Mouse (Mus musculus) ES-Bruce4 (cell line): ENCODE data around the gene Dnah7a. TPM values are rescaled to one million over a fixed set of nuclear protein-coding genes. Genes with fewer than 3 reads are reported as not detected.
"Not testable (repeated sequence)": the region's sequence is repeated elsewhere in the genome, so short reads cannot be mapped to it uniquely, and the experiment has no call there.

Experiments
- H3K27ac ChIP-seq: 2 replicates; pipeline ENCODE4 v1.5.1; 2012; ENCODE audit warnings: low read length, inconsistent platforms; ENCODE audit not compliant: insufficient read depth
- H3K27me3 ChIP-seq: 2 replicates; pipeline ENCODE4 v1.6.1; 2012; ENCODE audit warnings: mild to moderate bottlenecking, low read length, inconsistent platforms; ENCODE audit not compliant: control insufficient read depth, poor library complexity, insufficient read depth, severe bottlenecking
- H3K36me3 ChIP-seq: 2 replicates; pipeline ENCODE4 v1.6.1; 2012; ENCODE audit warnings: inconsistent platforms, mild to moderate bottlenecking, low read length, moderate library complexity; ENCODE audit not compliant: control insufficient read depth, poor library complexity, insufficient read depth, severe bottlenecking
- H3K4me1 ChIP-seq: one replicate; pipeline ENCODE4 v1.8.1; 2011; ENCODE audit warnings: low read length; ENCODE audit not compliant: control insufficient read depth, insufficient read depth
- H3K4me3 ChIP-seq: 2 replicates; pipeline ENCODE4 v1.5.1; 2011; ENCODE audit warnings: low read depth, mild to moderate bottlenecking, low read length
- H3K9ac ChIP-seq: 2 replicates; pipeline ENCODE4 v1.6.1; 2012; ENCODE audit warnings: low read depth, mild to moderate bottlenecking, inconsistent platforms; ENCODE audit not compliant: poor library complexity, severe bottlenecking
- H3K9me3 ChIP-seq: replicated peaks from 2 replicates; pipeline ENCODE4 v1.6.1; 2012; ENCODE audit warnings: mild to moderate bottlenecking, low read length, inconsistent platforms; ENCODE audit not compliant: control insufficient read depth, poor library complexity, insufficient read depth, severe bottlenecking
- CTCF ChIP-seq: IDR thresholded peaks from one replicate; pipeline ENCODE4 v1.8.1; 2011; ENCODE audit warnings: low read depth, low read length
- EP300 ChIP-seq: IDR thresholded peaks from 2 replicates; pipeline ENCODE4 v1.6.1; 2011; ENCODE audit warnings: low read depth, low read length; ENCODE audit not compliant: insufficient read depth
- POLR2A ChIP-seq: IDR thresholded peaks from one replicate; pipeline ENCODE4 v1.8.1; 2011; ENCODE audit warnings: low read length; ENCODE audit not compliant: insufficient read depth
- polyA plus RNA-seq: library from polyadenylated mRNA; stranded (reverse); fragments of >200 nt; gene quantifications from 2 replicates; pipeline ENCODE4 v1.2.4, GENCODE M21; 2011; ENCODE audit warnings: low read depth; ENCODE audit not compliant: missing spikeins, insufficient read depth, insufficient read length

The Dnah7a gene
- polyA plus RNA-seq, 1 experiment: 1.8 TPM

DNA sequence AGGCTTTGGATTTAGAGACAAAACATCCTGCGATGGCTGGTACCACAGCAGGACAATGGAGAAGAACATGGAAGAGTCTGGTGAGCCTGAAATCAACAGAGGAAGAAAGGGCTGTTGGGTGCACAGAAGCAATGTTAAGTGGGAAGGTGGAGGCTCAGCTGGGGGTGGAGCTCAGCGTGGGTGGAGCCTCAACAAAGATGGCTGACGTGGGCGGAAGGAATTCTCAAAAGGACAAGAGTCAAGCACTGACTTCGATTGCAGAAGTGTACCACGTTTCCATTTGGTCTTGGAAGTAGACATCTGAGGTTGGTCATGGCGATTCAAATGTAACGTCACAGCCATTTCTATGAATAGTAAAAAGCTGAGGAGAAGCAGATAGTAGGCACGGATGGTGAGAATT is 4.5 kb upstream of the Dnah7a start:
- Histone ChIP-seq H3K27me3 (no peaks in the 10 kb centered on the region), H3K4me1 (no peaks in the 10 kb centered on the region), H3K9ac (no peak overlapping the region), H3K36me3 (no peaks in the 10 kb centered on the region), H3K27ac (no peak overlapping the region), H3K9me3 (no peaks in the 10 kb centered on the region), H3K4me3 (no peak overlapping the region)
- TF ChIP-seq CTCF: no peak
- no peak for TF ChIP-seq EP300
- no peak for TF ChIP-seq POLR2A

DNA sequence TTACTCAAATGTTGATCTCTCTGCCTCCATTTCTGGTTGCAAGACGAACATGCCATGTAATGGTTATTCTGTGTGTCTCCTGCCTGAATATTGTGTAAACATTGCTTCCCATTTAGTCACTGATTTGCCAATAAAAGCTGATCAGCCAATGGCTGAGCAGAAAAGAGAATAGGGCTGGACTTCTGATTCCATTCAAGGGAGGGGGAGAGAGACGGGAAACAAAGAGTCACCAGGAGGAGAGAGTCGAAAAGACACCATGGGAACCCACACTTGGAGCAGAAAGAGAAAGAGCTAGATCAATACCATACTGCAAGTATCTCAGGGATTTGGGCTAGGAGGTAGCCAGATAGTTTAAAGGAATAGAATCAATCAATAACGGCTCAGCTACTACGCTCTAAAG is 3.0 kb upstream of the Dnah7a start:
- not testable (repeated sequence) for H3K9me3 ChIP-seq, H3K27me3 ChIP-seq, H3K4me3 ChIP-seq, H3K27ac ChIP-seq, H3K9ac ChIP-seq, H3K4me1 ChIP-seq, H3K36me3 ChIP-seq

DNA sequence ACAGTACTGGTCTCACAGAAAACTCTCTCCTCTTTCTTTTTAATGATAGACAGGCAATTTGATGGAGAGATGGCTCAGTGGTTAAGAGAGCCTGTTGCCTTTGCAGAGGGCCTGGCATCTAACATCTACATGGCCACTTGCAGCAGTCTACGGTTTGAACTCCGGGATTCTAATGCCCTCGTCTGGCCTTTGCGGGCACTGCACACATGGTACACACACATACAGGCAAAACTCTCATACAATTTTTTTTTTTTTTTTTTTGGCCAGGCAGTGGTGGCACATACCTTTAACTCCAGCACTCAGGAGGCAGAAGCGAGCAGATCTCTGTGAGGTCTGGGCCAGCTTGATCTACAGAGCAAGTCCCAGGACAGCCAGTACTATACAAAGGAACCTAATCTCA is 2.4 kb downstream of the Dnah7a start:
- no peak overlapping the region for H3K27ac ChIP-seq
- H3K36me3 ChIP-seq: no peaks in the 10 kb centered on the region
- H3K4me1 ChIP-seq: no peaks in the 10 kb centered on the region
- H3K9ac ChIP-seq: no peak overlapping the region
- TF ChIP-seq CTCF (peak; percentile 52), POLR2A (no peak)
- H3K9me3 ChIP-seq: no peaks in the 10 kb centered on the region
- H3K27me3 ChIP-seq: no peaks in the 10 kb centered on the region
- H3K4me3 ChIP-seq: no peak overlapping the region

DNA sequence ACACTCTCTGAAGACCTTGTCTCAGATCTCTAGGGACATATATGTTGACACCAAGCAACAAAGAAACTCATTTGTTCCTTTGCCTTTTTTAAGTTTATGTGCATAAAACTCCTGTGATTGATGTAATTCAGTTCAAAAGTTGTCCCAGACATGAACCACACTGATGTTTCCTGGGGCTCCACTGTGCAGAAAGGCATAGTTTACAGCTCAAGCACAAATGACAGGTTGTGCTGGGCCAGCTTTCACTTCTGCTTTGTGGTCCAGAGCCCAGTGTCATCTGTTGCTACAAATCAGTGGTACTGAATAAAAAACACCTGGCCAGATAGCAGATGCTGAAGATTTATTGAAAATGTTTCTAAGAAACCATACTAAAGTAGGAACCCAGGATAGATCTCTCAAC is 42.3 kb downstream of the Dnah7a start:
- H3K36me3 ChIP-seq, H3K27me3 ChIP-seq, H3K27ac ChIP-seq, H3K9ac ChIP-seq, H3K4me3 ChIP-seq, H3K9me3 ChIP-seq, H3K4me1 ChIP-seq: not testable (repeated sequence)

DNA sequence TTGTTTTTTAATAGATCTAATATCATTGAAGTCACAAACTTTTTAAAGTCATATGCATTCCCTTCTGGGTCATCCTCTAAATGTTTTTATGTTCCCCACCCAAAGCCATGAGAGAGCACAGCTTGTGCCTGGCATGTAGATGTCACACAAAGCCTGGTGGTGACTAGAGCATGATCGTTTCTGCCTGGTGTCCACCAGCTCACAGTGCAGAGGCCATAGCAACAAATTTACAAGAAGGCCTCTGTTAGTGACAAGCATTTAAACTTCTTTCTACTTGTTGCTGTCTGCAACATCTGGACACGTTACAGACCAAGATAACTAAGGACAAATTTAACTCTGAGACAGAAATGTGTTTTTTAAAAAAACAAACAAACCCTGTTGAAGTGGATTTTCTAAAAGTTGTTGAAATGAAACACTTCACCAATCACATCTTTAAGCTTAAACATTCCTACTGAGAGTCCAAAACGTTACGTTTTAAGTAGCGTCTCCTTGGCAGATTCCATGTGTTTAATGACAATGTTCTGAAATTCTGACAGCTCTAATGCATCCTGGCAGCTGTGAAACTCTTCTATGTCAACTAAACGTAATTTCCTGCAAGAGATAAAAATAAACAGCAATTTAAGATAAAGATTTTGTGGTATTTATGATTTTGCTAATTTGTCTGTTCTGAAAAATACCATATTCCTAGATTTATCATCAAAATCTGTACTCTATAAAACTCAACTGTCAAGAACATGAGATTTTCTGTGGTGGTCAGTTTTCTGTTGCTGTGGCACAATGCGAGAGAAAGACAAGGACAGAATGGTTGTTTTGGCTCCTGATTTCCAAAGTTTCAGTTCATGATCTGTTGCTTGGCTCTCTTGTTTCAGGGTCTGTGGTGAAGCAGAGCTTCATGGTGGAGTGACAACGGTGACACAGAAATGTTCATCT is 66.5 kb downstream of the Dnah7a start:
- no peak for TF ChIP-seq CTCF
- H3K9me3 ChIP-seq: no peaks in the 10 kb centered on the region
- no peaks in the 10 kb centered on the region for H3K27me3 ChIP-seq
- no peaks in the 10 kb centered on the region for H3K4me1 ChIP-seq
- no peak overlapping the region for H3K4me3 ChIP-seq
- no peaks in the 10 kb centered on the region for H3K36me3 ChIP-seq
- no peak overlapping the region for H3K27ac ChIP-seq
- H3K9ac ChIP-seq: no peak overlapping the region

DNA sequence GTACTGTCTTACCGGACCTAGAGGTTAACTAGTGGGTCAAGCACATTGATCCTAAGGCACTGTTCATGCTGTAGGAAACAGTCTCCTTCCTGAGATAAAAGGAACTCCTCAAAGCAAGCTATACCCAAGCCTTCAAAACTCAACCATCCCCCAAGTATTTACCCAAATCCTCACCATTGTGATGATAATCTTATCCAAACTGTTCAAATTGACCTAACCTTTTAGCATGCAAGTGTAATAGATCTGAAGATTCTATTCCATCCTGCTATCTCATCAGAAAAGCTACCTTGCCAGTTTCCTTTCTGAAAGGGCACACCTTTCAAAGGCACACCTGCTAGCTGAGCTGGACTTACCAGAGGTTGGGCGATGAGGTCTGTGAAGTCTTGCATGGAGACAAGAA is 70.9 kb downstream of the Dnah7a start:
- H3K9ac ChIP-seq, H3K36me3 ChIP-seq, H3K4me1 ChIP-seq, H3K4me3 ChIP-seq, H3K27ac ChIP-seq, H3K9me3 ChIP-seq, H3K27me3 ChIP-seq: not testable (repeated sequence)

DNA sequence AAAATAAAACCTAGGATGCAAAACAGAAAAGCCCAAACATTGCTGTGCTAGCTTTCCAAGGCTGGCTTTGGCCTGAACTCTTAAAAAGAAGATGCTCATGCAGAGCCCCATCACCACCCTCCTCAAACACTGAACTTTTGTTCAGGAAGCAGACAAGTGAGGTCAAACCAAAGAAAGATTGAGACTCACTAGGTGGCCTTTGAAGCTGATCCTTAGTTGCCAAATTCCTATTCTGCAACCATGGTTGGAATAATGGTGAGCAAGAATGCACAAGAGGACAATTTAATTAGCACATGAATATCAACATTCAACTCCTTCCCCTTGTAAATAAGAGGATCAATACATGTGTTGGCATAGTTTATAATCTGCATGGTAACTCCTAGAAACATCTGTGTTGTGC is 74.5 kb downstream of the Dnah7a start:
- H3K27me3 ChIP-seq, H3K4me3 ChIP-seq, H3K9ac ChIP-seq, H3K9me3 ChIP-seq, H3K36me3 ChIP-seq, H3K27ac ChIP-seq, H3K4me1 ChIP-seq: not testable (repeated sequence)
